Mouse (Mus musculus): ENCODE measurements around the gene Tspan5. TPM values are rescaled to one million over a fixed set of nuclear protein-coding genes. Genes with fewer than 3 reads are reported as not detected.

The Tspan5 gene
- total and polyA plus RNA-seq, 3 experiments, result 28.1 to 35.1 TPM; not detected in 1

- Histone ChIP-seq H3K36me3 (ENCODE audit: control insufficient read depth in 1 of 2, insufficient read depth in 2 of 2, low read length in 2 of 2) (peaks cover 0 to 66% of the 10 kb centered on the region in 2 experiments; a peak in 2 of 4 replicates), H3K9ac (ENCODE audit: control insufficient read depth, low read depth, low read length, poor library complexity, severe bottlenecking) (peak overlapping the region; percentile 77), H3K79me2 (ENCODE audit: control insufficient read depth, insufficient read depth, low read length, poor library complexity) (peaks cover 44% of the 10 kb centered on the region), H3K27me3 (ENCODE audit: control insufficient read depth in 1 of 2, insufficient read depth in 2 of 2, low read length in 2 of 2) (no peaks in the 10 kb centered on the region), H3K4me3 (ENCODE audit: control insufficient read depth in 1 of 2, insufficient read depth in 1 of 2, low read depth in 2 of 2, low read length in 2 of 2) (peak overlapping the region; percentile 92 to 98), H3K27ac (ENCODE audit: control insufficient read depth, low read depth, low read length) (peak overlapping the region; percentile 74), H3K4me1 (ENCODE audit: control insufficient read depth in 1 of 2, insufficient read depth in 2 of 2, low read length in 2 of 2) (peaks cover 47 to 71% of the 10 kb centered on the region in 2 experiments), H3K9me3 (replicated peaks; ENCODE audit: insufficient read depth, low read length) (no peaks in the 10 kb centered on the region)
- DNase-seq (ENCODE audit: low read depth, low spot score), result no peak
- TF ChIP-seq ZNF384 (IDR thresholded peaks at IDR 0.05; ENCODE audit: low read depth, low read length) (peak; percentile 77), CHD2 (IDR thresholded peaks at IDR 0.05; ENCODE audit: low read length) (no peak)
These were observed 2.2 kb downstream of the Tspan5 start for GRCm38 (mm10) chr3:138744030-138744774.

- Histone ChIP-seq H3K27me3 (ENCODE audit: control insufficient read depth in 1 of 2, insufficient read depth in 2 of 2, low read length in 2 of 2) (no peaks in the 10 kb centered on the region), H3K4me1 (ENCODE audit: control insufficient read depth in 1 of 2, insufficient read depth in 2 of 2, low read length in 2 of 2) (peaks cover 42 to 75% of the 10 kb centered on the region in 2 experiments), H3K9me3 (replicated peaks; ENCODE audit: insufficient read depth, low read length) (no peaks in the 10 kb centered on the region), H3K9ac (ENCODE audit: control insufficient read depth, low read depth, low read length, poor library complexity, severe bottlenecking) (peak overlapping the region; percentile 51), H3K4me3 (ENCODE audit: control insufficient read depth in 1 of 2, insufficient read depth in 1 of 2, low read depth in 2 of 2, low read length in 2 of 2) (peak overlapping the region; percentile 40 to 98), H3K27ac (ENCODE audit: control insufficient read depth, low read depth, low read length) (peak overlapping the region; percentile 74), H3K36me3 (ENCODE audit: control insufficient read depth in 1 of 2, insufficient read depth in 2 of 2, low read length in 2 of 2) (peaks cover 0 to 67% of the 10 kb centered on the region in 2 experiments; a peak in 2 of 4 replicates), H3K79me2 (ENCODE audit: control insufficient read depth, insufficient read depth, low read length, poor library complexity) (peaks cover 52% of the 10 kb centered on the region)
- peak; percentile 67 for DNase-seq (ENCODE audit: low read depth, low spot score)
- TF ChIP-seq TBP (IDR thresholded peaks at IDR 0.05; ENCODE audit: low read depth, low read length) (peak; percentile 57; the same call in 1 of the 2 replicates), UBTF (IDR thresholded peaks at IDR 0.05; ENCODE audit: borderline replicate concordance, insufficient read depth, low read depth, low read length) (no peak), TCF12 (IDR thresholded peaks at IDR 0.05; ENCODE audit: low read depth, low read length) (0 out of 2 replicates have a peak, but pooled peaks have one; percentile 4), MXI1 (IDR thresholded peaks at IDR 0.05; ENCODE audit: low read depth, low read length) (peak; percentile 22; the same call in 1 of the 2 replicates), EP300 (IDR thresholded peaks at IDR 0.05; ENCODE audit: low read depth in 1 of 2, low read length in 2 of 2) (peak in 1 of 2 experiments; percentile 41; a peak in 1 of 4 replicates), NELFE (IDR thresholded peaks at IDR 0.05; ENCODE audit: low read depth, low read length) (no peak), POLR2A (IDR thresholded peaks at IDR 0.05; ENCODE audit: control insufficient read depth in 1 of 2, insufficient read depth in 1 of 2, low read depth in 1 of 2, low read length in 2 of 2, poor library complexity in 1 of 2) (no peak), POLR2AphosphoS2 (IDR thresholded peaks at IDR 0.05; ENCODE audit: low read length) (no peak), ETS1 (IDR thresholded peaks at IDR 0.05; ENCODE audit: low read depth, low read length) (peak; percentile 44; the same call in 1 of the 2 replicates), TAL1 (IDR thresholded peaks at IDR 0.05; ENCODE audit: low read length) (no peak), RCOR1 (IDR thresholded peaks at IDR 0.05; ENCODE audit: low read depth, low read length) (peak; percentile 29; the same call in 1 of the 2 replicates), MAX (IDR thresholded peaks at IDR 0.05; ENCODE audit: low read length) (no peak), MYB (IDR thresholded peaks at IDR 0.05; ENCODE audit: low read depth, low read length) (no peak), SMC3 (IDR thresholded peaks at IDR 0.05; ENCODE audit: low read depth, low read length) (no peak), GATA1 (IDR thresholded peaks at IDR 0.05; ENCODE audit: low read depth, low read length) (peak; percentile 36), MYC (IDR thresholded peaks at IDR 0.05; ENCODE audit: low read depth, low read length) (0 out of 2 replicates have a peak, but pooled peaks have one; percentile 21), POLR2AphosphoS5 (IDR thresholded peaks at IDR 0.05; ENCODE audit: borderline replicate concordance, low read depth, low read length) (no peak), SIN3A (IDR thresholded peaks at IDR 0.05; ENCODE audit: low read length) (peak; percentile 57; the same call in 1 of the 2 replicates), NRF1 (IDR thresholded peaks at IDR 0.05; ENCODE audit: insufficient read depth, low read depth, low read length, poor library complexity, severe bottlenecking) (no peak)
These were observed 3.1 kb downstream of the Tspan5 start for GRCm38 (mm10) chr3:138745091-138745490.

Data from MEL (cell line).